Mouse (Mus musculus) frontal cortex, adult (tissue): ENCODE measurements around the gene Lactbl1.

Experiments
- ATAC-seq: cut with Nextera tagmentation; 2 replicates; pipeline ENCODE4 v1.9.2; 2017; ENCODE audit warnings: mild to moderate bottlenecking, moderate library complexity, mixed read lengths; ENCODE audit not compliant: low TSS enrichment

The Lactbl1 gene

DNA sequence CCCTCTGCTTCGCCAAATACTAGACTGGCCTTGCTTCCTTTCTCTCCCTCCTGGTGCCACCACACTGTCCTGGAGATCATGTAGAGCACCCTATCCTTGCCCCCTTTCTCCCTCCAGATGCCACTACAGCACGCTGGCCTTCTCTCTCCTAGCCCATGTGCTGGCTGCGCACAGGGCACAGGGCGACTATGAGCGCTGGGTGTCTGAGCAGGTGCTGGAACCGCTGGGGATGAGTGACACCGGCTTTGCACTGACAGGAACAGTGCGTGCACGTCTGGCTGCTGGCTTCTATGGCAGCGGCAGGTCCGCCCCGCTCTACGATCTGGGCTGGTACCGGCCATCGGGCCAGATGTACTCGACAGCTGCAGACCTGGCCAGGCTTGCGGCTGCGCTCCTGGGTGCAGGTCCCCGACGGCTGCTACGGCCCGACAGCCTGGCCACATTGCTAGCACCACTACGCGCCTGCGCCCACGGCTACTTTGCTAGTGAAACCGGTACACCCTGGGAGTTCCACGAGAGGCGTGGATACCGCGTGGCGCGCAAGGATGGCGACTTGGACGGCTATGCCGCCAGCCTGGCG, 14.7 kb downstream of the Lactbl1 start:
- no peak; the same call in 1 of the 2 replicates for ATAC-seq

GRCm38 (mm10) chr4:136637563-136638229, 15.3 kb downstream of the Lactbl1 start:
- peak; percentile 85 for ATAC-seq

- no peak for ATAC-seq
Measured at GRCm38 (mm10) chr4:136638230-136638750, 15.9 kb downstream of the Lactbl1 start.

DNA sequence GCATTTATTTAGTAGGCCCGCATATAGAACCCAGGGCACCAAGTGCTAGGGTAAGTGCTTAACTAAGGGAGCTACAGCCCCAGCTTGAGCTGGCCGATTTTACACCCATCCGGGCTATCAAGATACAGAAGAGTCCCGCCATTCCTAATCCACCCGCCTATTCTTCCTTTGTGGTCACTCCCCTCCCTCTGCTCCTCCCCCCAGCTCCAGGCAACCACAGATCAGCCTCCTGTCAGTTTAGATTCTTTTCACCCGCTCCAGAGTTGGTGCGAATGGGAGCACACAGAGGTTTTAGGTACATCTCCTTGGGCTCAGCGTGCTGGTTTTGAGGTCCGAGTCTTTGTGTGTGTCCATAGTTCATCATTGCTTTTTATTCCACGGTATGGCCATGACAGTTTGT, 16.5 kb downstream of the Lactbl1 start:
- ATAC-seq: no peak

- ATAC-seq: peak; percentile 80
Measured at GRCm38 (mm10) chr4:136648922-136649479, 26.6 kb downstream of the Lactbl1 start.

DNA sequence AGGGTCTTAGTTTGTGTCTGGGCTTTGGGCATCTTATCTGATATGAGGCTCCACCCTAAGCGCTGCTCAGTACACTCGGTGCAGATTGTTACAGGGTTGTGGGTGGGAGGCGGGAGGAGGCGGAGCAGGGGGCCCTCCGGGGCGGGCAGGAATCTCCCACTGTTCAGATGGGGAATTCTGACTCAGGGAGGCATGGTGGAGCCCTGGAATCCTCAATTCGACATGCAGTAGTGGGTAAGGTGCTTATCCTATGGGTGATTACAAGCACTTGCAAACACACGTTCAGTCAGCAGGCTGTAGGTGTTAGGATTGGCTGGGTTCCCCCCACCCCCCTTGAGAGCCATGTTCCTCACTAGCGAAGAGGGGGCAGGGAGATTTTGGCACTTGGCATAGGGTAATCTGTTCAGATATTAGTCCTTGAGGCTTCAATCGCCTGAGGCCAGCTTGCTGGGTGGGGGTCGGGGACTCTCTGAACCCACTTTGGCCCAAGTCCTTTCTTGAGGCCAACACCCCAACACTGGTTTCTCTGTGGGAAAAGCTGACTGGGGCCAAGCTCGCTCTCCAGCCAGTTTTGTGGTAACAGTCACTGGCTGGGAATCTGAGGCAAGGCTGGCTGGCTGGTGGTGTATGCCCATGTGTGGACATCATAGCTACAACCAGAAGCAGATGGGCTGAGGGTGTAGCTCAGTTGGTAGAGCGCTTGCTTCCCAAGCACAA, 27.2 kb downstream of the Lactbl1 start:
- ATAC-seq: peak; percentile 33; the same call in 1 of the 2 replicates

GRCm38 (mm10) chr4:136650261-136650660, 27.8 kb downstream of the Lactbl1 start:
- ATAC-seq: no peak

GRCm38 (mm10) chr4:136651357-136651811, 29.0 kb downstream of the Lactbl1 start:
- peak; percentile 45 for ATAC-seq

DNA sequence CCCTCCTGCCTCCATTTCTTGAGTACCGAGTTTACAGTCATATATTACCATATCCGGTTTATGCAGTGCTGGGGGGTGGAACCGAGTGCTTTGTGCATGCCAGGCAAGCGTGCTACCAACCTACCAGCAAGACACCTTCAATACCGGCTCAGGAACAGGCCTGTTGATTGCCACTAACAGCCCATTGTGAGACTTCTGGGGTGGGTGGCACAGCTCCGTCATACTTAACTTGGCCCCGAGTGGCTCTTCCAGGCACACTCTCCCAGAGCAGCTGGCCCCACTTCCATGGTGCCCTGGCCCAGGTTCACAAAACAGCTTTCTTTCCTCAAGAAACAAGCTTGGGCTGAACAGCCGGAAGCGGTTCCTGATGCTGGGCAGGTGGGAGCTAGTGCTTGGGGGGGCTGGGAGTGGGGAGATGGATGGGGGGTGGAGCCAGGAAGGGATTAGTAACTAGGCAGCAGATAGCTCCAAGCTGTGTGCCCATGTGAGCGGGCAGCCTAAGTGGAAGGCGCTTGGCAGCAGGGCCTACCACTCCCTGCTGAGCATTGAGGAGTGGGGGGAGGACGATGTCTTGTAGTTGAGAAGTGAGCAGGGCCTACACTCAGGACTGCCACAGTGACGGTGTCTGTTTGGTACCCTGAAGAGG, 29.6 kb downstream of the Lactbl1 start:
- ATAC-seq: peak; percentile 21

DNA sequence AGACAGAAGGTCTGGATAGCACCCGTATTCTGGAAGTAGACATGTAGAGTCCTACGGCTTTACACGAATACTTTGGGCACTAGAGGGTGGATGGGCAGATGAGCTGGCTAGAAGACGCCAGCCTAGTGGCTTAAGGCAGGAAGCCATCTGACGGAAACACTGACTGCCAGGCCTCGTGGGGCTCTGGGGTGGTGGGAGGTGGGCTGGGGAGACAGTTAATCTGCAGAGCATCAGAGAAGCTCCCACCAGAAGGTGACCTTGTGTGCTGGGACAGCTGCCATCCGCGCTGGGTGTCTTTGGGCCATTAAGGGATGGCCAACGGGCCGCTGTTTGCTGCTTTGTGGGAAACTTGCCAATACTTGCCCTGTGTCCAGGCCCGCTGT, 30.1 kb downstream of the Lactbl1 start:
- peak; percentile 17; the same call in 1 of the 2 replicates for ATAC-seq

GRCm38 (mm10) chr4:136653019-136653418, 30.6 kb downstream of the Lactbl1 start:
- ATAC-seq: no peak

GRCm38 (mm10) chr4:136653692-136654234, 31.3 kb downstream of the Lactbl1 start:
- ATAC-seq: no peak

DNA sequence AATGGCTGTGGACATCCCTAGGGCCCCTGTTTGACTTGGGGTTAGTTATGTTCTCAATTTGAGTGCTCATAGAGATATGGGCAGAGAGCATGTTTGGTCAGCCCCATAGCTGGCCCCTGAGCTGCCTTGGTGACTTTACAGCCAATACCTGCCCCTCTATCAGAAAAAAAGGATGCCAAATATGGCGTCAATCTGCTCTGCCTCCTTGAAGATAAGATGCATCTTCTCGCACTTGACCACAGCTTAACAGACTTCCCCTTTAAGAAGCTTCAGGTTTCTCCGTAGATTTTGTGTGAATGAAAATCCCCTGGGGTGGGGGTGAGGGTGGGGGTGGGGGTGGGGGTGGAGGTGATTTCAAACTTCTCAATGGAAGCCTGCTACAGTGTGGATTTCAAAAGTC, 35.5 kb downstream of the Lactbl1 start:
- ATAC-seq: no peak

- ATAC-seq: peak; percentile 93
Measured at GRCm38 (mm10) chr4:136665068-136665467, 42.6 kb downstream of the Lactbl1 start.

- no peak for ATAC-seq
Measured at GRCm38 (mm10) chr4:136666002-136666401, 43.6 kb downstream of the Lactbl1 start.

GRCm38 (mm10) chr4:136667757-136668156, 45.3 kb downstream of the Lactbl1 start:
- peak; percentile 63; the same call in 1 of the 2 replicates for ATAC-seq

GRCm38 (mm10) chr4:136672335-136673090, 50.1 kb downstream of the Lactbl1 start:
- no peak for ATAC-seq

DNA sequence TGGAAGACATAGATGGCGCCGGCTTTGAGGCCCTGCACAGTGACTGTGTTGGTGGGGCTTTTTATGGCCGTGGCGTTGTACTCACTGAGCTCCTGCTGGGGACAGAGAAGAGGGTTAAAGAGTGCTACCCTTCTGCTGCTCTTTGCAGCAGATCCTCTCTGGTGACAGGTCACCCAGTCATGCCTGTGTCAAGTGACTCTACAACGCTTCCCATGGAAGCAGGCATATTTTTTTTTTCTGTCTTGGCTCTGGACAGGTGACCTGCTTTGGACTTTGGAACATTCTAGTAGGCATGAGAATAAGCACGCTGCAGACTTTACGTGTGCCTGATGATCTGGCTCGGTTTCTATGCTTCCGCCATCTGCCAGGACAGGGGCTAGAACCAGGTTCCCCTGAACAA, 53.0 kb downstream of the Lactbl1 start:
- ATAC-seq: no peak

GRCm38 (mm10) chr4:136678480-136678879, 56.1 kb downstream of the Lactbl1 start:
- ATAC-seq: peak; percentile 66

- ATAC-seq: no peak
Measured at GRCm38 (mm10) chr4:136679221-136679620, 56.8 kb downstream of the Lactbl1 start.

GRCm38 (mm10) chr4:136680641-136681040, 58.2 kb downstream of the Lactbl1 start:
- ATAC-seq: no peak
